Mouse (Mus musculus) ES-E14 (cell line): ENCODE measurements at regions not wholly inside any gene's neighbourhood (a gene's known extent, or its start where the extent isn't known, plus 50 kb on each side); places are given as distances from the start of the nearest gene placed in this dataset.

Experiments used
- DNase-seq: peaks from one replicate; pipeline ENCODE4 v3.0.0-alpha.2; 2013; ENCODE audit warnings: low read depth, low spot score
- H3K27ac ChIP-seq: 2 replicates; pipeline ENCODE4 v1.5.1; 2012; ENCODE audit warnings: low read depth, mild to moderate bottlenecking, low read length, moderate library complexity, mixed read lengths; ENCODE audit not compliant: poor library complexity, insufficient read depth, severe bottlenecking
- H3K36me3 ChIP-seq: 2 replicates; pipeline ENCODE4 v1.6.1; 2012; ENCODE audit warnings: mild to moderate bottlenecking, low read length, moderate library complexity, mixed read lengths; ENCODE audit not compliant: control insufficient read depth, poor library complexity, insufficient read depth, severe bottlenecking
- H3K4me1 ChIP-seq, 2 experiments: fragments of 150-350 bp in 1 of 2; sonication (generic) in 1 of 2; 2 replicates each; pipeline ENCODE4 v1.6.1; 2012; ENCODE audit warnings: low read length in 2 of 2, mild to moderate bottlenecking in 1 of 2, mixed read lengths in 1 of 2; ENCODE audit not compliant: control insufficient read depth in 2 of 2, insufficient read depth in 2 of 2, poor library complexity in 1 of 2
- H3K4me3 ChIP-seq, 2 experiments: fragments of 150-350 bp in 1 of 2; sonication (generic) in 1 of 2; 2 replicates each; pipeline ENCODE4 v1.5.1; 2012; ENCODE audit warnings: low read length in 2 of 2, low read depth in 1 of 2, mild to moderate bottlenecking in 1 of 2, mixed read lengths in 1 of 2; ENCODE audit not compliant: insufficient read depth in 1 of 2, poor library complexity in 1 of 2, severe bottlenecking in 1 of 2
- H3K9ac ChIP-seq: 2 replicates; pipeline ENCODE4 v1.6.1; 2012; ENCODE audit warnings: low read depth, mild to moderate bottlenecking, low read length, mixed read lengths; ENCODE audit not compliant: poor library complexity, insufficient read depth, severe bottlenecking
- H3K9me3 ChIP-seq: fragments of 150-350 bp; sonication (generic); 2 replicates; pipeline ENCODE4 v1.6.1; 2012; ENCODE audit warnings: low read depth, mild to moderate bottlenecking, low read length; ENCODE audit not compliant: control insufficient read depth, insufficient read depth
- CHD2 ChIP-seq: IDR thresholded peaks from 2 replicates; pipeline ENCODE4 v1.6.1; 2014; ENCODE audit warnings: mild to moderate bottlenecking, low read depth, low read length, inconsistent platforms
- HCFC1 ChIP-seq: IDR thresholded peaks from 2 replicates; pipeline ENCODE4 v1.6.1; 2012; ENCODE audit warnings: low read length, inconsistent platforms, borderline replicate concordance; ENCODE audit not compliant: insufficient read depth
- MAFK ChIP-seq: IDR thresholded peaks from 2 replicates; pipeline ENCODE4 v1.6.1; 2014; ENCODE audit warnings: mild to moderate bottlenecking, low read depth, low read length, inconsistent platforms; ENCODE audit not compliant: insufficient read depth
- ZC3H11A ChIP-seq: IDR thresholded peaks from 2 replicates; pipeline ENCODE4 v1.6.1; 2012; ENCODE audit warnings: low read depth, mild to moderate bottlenecking, inconsistent platforms, low read length, borderline replicate concordance
- ZNF384 ChIP-seq: IDR thresholded peaks from 2 replicates; pipeline ENCODE4 v1.6.1; 2012; ENCODE audit warnings: low read depth, low read length, inconsistent platforms
- in situ Hi-C, 2 experiments: fragments of 600-800 bp; cut with MboI; formaldehyde crosslinking; loops; one replicate each; pipeline ENCODE4 v1.15.1; 2025; ENCODE audit warnings: low sequenced_read_pairs in 2 of 2, inconsistent platforms in 1 of 2; ENCODE audit not compliant: unreplicated experiment in 2 of 2

DNA sequence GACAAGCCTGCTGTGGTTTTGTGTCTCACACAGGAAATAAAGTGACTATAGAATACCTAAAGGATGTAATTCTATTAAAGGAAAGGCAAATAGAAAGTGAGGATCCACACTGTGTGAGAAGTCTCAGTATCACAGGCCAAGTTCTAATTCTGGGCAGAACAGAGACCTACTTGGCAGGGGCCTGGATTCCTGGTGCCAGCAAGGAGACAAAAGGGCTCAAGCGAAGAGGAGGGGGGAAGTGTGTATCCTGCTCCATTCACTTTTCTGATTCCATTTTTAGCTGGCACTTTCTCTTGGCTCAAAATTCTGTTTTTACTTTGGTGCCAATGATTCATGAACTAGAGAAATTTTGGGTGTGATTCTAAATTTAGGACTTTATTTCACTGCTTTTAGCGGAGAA lies 310.5 kb upstream of the 4930583I09Rik start:
- H3K9me3 ChIP-seq = peaks cover 5% of the 10 kb centered on the region
- no peak for TF ChIP-seq HCFC1
- no peak for TF ChIP-seq ZNF384
- no peak for TF ChIP-seq CHD2
- TF ChIP-seq ZC3H11A = no peak
- H3K9ac ChIP-seq = no peak overlapping the region
- no peak overlapping the region for H3K27ac ChIP-seq
- no peaks in the 10 kb centered on the region for H3K4me1 ChIP-seq
- in situ Hi-C loops = no loop called here
- DNase-seq = no peak
- H3K4me3 ChIP-seq = no peak overlapping the region
- H3K36me3 ChIP-seq = no peaks in the 10 kb centered on the region

DNA sequence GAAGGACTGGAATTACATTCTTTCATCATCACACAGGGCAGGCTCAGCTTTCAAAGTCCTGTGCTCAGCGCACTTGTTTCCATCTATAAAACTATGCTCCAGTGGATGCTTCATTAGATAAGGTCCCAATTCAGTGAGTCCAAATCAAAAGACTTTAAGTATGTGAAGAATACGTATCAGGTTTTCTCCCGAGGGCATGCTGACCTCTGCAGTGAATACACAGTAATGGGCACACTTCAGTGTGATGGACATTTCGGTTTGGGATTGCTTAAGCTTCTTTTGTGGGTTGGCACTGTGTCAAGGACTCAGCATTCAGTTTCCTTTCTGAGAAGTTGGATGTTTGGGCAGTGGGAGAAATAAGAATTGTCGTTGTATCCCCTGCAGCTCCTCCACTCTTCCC lies 278.8 kb upstream of the 4930583I09Rik start:
- no peak overlapping the region for H3K27ac ChIP-seq
- no peaks in the 10 kb centered on the region for H3K36me3 ChIP-seq
- no peak for TF ChIP-seq HCFC1
- H3K9ac ChIP-seq = no peak overlapping the region
- no peaks in the 10 kb centered on the region for H3K9me3 ChIP-seq
- no peak for DNase-seq
- no peak overlapping the region for H3K4me3 ChIP-seq
- H3K4me1 ChIP-seq = no peaks in the 10 kb centered on the region
- in situ Hi-C loops = no loop called here

DNA sequence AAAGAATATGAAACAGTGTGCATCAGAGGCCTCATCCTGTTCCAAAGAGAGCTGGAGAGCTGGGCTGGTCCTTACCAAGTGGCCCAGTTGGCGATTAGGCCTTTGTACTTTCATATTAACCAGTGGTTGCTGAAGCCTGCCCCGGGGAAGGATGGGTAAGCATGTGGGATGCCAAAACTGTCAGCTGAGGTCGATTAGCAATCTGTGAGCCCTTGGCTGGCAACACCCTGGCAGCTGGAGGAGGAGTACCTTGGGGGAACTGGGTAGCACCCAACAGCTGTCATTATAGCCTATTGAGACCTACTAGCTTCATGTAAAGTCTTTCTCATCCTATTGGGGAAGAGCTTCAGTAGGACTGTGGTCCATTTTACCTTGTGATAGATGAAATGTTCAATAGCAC lies 277.2 kb upstream of the 4930583I09Rik start:
- Histone ChIP-seq H3K9me3 (no peaks in the 10 kb centered on the region), H3K4me1 (no peaks in the 10 kb centered on the region), H3K27ac (no peak overlapping the region), H3K4me3 (no peak overlapping the region), H3K36me3 (no peaks in the 10 kb centered on the region), H3K9ac (no peak overlapping the region)
- no peak for DNase-seq
- in situ Hi-C loops = no loop called here
- no peak for TF ChIP-seq CHD2
- TF ChIP-seq ZC3H11A = no peak
- no peak for TF ChIP-seq HCFC1
- no peak for TF ChIP-seq MAFK
- no peak for TF ChIP-seq ZNF384

DNA sequence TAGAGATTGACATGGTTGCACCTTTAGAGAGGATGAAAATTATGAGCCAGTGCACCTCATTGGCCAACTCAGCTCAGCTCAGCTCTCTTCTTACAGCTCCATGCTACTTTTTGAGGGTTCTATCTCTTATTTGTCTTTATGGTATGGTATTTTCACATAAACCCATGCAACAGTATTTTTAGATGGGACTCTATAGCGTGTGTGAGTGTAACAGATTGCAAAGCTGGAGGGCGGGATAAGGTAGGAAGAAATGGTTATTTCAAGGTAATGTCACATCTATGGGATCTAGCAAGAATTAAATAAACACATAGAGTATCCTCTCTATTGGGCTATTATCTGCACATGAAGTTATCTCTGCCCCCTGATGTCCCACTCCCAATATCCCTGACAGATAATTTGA lies 269.8 kb upstream of the 4930583I09Rik start:
- Histone ChIP-seq H3K27ac (no peak overlapping the region), H3K9ac (no peak overlapping the region), H3K4me1 (no peaks in the 10 kb centered on the region), H3K36me3 (no peaks in the 10 kb centered on the region), H3K9me3 (no peaks in the 10 kb centered on the region), H3K4me3 (no peak overlapping the region)
- TF ChIP-seq MAFK = no peak
- no peak for TF ChIP-seq ZNF384
- no peak for TF ChIP-seq CHD2
- no peak for TF ChIP-seq HCFC1
- TF ChIP-seq ZC3H11A = no peak
- in situ Hi-C loops = no loop called here
- no peak for DNase-seq

DNA sequence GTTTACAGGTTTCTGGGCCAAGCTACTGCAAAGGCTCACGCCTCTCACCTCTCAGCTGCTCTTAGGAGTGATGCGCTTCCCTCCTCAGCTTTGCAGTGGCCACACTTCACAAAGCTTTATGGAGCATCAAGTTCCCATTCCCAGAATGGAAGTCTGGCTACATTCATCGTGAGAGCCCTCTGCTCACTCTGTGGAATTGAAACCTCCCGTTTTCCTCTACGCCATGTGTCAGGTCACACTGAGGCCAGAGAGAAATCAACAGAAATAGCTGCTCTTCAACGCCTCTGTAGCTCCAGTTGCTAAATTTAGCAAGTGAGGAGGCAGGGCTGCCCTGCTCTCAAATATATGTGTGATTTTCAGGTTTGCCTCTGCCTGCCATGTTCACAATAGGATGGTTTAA lies 265.3 kb upstream of the 4930583I09Rik start:
- in situ Hi-C loops = no loop called here
- TF ChIP-seq ZC3H11A (no peak), ZNF384 (no peak), HCFC1 (no peak), MAFK (no peak), CHD2 (no peak)
- DNase-seq = no peak

More for the DNA sequence above, 265.3 kb upstream of the 4930583I09Rik start:
- Histone ChIP-seq H3K4me3 (no peak overlapping the region), H3K9ac (no peak overlapping the region), H3K36me3 (no peaks in the 10 kb centered on the region), H3K27ac (no peak overlapping the region), H3K9me3 (no peaks in the 10 kb centered on the region), H3K4me1 (no peaks in the 10 kb centered on the region)
